Mouse (Mus musculus) urinary bladder, postnatal 36 days (tissue): ENCODE data around the gene Brd3.

Experiments
- DNase-seq, 2 experiments: peaks; one replicate each; pipeline ENCODE4 v3.0.0; 2022; ENCODE audit warnings: low spot score in 2 of 2, mixed read lengths in 1 of 2

The Brd3 gene

DNA sequence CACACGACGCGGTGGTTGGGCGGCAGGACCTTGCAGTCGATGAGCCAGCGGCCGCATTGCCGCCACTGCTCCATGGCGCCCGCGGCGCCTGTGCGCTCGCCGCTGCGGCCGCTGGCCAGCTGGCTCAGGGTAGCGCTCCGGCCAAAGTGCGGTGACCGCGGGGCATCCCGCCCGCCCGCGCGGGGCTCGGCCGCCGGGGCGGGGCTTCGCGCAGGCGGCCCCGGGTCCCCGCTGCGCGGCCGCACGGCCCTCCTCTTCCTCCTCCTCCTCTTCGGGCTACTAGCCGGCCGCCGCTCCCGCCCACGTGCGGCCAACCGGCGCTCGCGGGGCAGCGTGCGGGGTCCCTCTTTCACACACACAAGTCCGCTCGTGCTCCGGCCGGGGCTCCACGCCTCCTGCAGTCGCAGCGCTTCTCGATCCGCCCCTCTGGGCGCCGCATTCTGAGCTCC is 81.0 kb downstream of the Brd3 start:
- DNase-seq, result peak in 1 of 2 experiments; percentile 52

DNA sequence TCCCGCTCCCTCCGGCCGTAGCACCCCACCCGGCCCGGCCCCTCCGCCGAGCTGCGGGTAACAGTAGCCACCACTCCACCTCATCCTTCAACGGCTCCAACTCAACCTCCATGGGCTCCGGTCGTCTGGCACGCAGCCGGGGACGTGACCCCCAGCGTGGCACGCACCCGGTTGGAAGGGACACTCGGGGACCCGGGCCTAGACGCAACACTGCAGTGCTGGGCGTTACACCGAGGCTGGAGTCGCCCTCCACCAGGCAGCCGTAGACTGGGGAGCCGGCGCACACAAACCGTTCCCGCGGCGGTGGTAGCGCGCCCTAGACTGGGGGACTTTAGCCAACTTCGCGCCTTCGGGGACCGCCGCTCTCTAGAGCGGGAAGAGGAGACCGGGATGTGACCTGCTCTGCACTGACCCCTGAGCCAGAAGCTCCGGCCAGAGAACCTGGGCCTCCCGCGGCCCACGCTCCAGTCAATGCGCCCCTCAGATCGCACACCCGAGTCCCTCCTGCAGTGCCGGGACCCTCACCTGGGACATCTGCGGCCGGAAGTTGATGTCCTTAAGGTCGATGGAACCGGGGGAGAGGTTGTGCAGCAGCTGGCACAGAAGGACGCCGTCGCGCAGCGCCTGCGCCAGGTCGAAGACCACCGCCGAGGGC is 81.6 kb downstream of the Brd3 start:
- no peak for DNase-seq

DNA sequence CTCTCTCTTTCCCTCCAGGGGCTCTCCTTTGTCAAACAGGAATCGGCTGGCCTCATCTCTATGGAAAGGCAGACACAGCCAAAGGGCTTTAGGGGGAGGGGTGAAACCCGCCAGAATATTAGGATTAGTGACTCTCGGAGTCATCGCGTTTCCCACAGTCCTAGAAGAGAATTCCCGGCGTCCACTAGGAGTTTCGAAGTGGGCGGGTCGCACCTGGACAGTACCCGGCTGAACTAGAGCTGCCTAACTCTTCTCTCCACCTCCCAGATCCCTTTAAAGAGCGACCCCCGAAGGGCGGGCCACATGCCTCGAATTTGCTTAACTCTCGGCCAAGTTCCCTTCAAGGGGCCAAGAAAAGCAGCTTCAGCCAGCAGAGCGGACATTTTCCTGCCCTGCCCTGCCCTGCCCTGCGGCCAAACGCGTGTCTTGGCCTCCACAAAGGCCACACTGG is 82.3 kb downstream of the Brd3 start:
- DNase-seq, result no peak

DNA sequence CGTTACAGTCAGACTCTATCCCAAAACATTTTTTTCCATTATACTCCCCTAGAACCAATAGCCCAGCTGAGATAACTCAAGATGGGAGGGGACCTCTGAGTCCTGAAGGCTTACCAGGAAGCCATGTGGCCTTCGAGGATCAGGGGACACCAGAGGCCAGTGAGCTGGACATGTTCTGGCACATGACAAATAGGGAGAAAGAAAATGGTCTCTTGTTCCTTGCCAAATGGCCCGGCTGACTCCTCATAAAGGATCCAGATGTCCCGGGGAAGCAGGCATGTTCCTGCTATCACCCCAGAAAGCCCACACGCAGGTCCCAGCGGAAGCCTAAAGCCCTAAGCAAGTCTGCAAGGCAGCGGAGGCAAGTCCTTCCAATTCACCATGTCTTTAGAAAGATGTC is 83.9 kb downstream of the Brd3 start:
- DNase-seq, result no peak

DNA sequence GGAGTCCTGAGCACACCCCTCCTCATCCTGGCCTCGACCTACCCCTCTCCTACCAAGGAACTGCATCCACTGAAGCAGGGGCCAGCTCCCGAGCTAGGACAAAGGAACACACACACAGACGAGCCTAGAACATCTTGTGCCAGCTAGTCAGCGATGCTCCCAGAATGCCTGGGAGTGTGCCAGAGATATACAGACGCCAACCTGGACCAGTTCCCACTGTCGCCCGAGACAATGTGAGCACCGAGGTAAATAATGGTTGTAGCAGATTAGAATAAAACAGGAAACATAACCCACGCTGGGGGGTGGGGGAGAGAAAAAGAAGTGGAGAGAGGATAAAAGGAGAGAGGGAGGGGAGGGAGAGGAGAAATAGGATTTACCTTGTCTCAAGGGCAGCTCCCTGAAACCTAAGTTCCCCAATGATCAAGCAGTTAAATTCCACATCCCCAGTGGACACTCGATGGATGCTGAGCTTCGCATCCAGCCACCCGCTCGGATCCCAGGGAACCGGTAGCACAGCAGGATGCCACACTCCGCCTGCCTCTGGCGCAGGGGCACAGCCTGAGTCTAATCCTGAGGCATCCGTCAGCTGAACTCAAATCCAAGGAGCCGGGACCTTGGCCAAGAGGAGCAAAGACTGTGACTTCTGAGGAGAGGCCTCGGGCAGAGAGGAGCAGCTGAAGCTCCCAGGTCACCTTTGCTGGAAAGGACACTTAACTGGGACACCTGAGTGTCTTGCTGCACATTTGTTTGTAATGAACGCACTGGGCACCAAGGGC is 86.0 kb downstream of the Brd3 start:
- DNase-seq, result no peak

DNA sequence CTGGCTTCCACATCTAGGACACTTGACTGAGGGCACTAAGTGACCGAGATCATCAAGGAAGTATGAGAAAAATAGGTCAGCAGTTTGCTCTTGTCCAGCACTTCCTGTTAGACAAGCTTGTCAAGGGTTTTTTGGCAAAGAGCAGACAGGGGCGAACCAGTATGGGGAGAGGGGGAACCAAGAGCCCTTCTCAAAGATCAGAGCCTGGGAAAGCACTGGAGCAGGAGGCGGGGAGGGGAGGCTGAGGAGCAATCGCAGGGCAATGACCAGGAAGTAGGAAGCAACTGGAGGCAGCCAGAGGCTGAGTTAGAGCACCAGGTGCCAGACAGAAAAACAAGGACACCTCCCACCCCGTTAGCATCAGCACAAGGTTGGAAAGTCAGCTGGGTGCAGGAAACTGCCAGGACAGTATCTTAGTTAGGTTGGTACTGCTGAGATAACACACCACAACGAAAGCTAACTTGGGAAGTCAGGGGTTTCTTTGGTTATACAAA is 88.8 kb downstream of the Brd3 start:
- DNase-seq, result peak in 1 of 2 experiments; percentile 65

DNA sequence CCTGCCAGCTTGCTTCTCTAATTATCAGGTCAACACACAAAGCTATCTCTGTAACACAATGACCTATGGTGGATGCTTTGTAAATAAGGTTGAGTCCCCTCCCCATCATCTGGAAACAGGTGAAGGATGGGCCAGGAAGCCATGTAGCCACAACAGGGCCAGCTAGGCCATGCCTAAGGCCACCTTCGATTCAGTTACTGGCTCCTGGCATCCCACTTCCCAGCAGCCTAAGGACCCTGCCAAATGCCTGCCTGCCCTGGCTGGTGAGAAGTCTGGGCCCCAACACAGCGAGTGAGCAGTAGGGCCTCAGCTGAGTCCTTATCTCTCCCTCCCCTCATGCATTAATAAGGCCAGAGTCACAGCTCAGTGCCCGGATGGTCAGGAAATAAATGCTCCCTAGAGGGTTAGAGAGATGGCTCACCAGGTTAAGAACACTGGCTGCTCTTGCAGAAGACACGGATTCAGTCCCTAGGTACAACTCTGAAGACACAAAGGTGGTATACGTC is 89.8 kb downstream of the Brd3 start:
- no peak for DNase-seq

DNA sequence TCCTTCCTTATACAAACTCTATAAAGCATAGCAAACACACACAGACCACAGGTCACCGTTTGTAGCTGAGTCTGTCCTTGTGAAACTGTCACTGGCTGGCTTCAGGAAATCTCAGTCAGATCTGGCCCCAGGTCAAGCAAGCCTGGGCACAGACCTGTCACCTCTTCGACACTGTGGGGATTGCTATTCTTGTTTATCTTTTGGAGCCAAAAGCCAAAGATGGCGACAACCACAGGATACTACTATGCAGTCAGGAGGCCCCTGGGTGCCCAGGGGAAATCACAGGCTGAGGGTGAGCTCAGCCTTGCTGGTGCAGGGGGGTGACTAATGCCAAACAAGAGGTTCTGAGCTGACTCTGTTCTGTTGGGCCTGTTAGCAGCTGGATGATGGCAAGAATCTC is 91.0 kb downstream of the Brd3 start:
- peak; percentile 61 to 73 for DNase-seq

DNA sequence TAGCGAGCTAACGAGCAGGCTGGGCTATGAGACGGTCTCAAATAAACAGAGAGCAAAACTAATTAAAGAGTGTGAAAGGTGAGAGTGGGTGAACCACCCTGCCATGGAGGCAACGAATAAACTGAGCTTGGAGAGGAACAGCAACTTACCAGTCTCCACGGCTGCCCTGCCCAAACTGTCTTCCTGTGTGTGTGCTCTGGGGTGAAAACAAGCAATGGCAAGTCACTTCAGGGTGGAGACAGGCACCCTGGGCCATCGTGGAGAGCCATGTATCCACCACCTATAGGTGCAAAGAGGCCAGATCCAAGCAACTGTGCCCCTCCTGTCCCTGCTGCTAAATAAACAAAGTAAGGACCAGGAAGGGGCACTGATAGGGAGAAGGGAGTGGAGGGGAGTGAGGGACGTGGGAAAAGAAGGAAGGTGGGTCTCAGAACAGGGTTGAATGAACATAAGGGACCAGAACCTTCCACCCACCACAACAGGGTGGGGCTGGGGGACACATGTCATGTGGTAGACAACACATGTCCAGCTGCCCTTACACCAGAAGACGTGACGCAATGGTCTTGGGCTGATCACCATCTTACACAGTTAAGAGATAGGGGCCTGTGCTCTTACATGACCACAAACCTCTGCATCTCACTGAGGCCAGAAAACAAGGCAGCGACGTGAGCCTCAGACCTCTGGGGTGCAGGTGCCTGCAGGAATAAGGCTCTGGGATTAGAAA is 92.2 kb downstream of the Brd3 start:
- no peak for DNase-seq

DNA sequence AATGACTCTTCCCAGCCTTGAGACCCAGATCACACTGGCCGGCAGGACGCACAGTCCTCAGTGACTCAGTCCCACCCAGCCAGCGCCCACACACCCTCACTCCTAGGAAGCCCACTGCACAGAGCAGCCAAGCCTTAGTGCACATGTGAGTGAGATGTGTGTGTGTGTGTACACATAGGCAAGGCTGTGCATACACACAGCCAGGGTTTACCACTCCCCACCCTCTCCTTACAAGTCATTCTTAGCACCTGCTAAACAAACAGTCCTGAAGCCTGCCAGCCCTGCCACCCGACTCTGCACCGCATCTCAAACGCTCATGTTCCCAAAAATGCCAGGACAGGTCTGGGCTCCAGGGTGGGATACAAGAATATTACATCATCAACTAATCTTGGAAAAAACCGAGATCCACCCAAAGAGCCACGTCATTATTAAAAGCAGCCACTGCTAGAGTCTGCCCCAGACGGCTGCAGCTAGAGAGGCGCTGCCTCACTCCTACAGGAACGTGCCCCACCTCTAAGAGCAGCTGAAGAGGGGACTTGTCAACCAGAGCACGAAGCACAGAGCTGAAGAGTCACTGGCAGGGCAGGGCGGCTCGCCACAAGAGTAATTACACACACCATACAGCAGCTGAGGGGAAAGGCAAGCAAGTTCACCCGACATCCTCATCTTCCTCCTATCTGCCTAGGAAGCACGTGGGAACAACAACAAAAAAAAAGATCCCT is 93.4 kb downstream of the Brd3 start:
- DNase-seq, result no peak

DNA sequence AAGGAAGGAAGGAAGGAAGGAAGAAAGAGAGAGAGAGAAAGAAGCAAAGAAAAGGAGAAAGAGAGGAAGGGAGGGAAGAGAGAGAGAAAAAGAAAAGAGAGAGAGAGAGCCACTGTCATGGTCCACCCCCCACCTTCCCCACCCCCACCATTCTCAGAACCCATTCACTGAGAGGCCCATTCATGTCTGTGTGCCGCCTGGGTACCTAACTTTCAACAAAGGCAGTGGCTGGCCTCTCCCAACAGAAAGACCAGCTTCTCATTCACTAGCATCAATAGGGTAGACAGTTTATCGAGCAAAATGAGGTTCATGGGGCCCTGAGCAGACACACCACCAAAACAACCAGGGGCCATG is 93.9 kb downstream of the Brd3 start:
- DNase-seq, result no peak

DNA sequence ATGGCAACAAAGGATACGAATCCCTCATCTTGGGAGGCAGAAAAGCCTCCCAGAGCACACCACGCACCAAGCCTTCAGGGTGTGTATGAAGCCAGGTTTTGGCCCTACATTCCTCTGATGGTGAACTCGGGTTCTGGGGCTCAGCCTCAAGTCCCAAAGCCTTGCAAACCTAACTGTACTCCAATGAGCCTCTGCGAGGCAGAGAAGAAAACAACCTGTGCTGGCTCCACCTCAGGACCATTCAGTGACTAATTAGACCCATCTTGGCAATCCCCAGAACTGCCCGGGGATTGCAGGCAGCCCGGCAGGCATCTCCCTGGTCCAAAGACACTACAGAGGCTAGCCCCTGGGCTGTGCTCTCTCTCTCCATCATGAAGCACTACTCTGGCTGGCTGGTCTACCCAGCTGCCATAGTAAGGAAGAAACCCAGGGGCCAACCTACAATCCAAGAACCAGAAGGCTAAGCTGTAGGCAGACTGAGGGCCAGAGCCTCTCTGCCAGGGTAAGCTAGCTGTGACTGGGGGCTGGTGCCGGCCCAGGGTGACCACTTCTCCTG is 95.1 kb downstream of the Brd3 start:
- DNase-seq, result no peak

DNA sequence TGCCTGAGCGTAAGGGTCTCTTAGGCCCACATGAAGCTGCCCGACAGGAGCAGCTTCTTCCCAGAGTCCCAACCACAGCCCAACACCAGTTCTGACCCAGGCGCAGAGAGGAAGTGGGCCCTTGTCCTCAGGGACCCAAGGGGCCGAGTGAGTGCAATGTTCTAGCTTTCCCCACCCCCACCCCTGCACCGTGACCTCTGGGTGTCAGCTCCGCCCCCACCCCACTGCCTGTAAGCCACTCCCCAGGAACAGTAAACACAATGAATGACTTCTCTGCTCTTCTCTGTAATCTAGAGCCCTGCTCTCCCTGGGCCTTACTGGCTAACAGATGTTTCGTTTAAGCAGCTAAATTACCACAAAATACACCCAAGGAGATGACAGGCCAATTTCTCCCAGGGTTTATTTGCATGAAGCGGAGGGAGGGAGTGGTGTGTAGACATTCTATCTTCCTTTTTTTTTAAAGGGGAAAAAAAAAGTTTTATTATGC is 95.7 kb downstream of the Brd3 start:
- no peak for DNase-seq

DNA sequence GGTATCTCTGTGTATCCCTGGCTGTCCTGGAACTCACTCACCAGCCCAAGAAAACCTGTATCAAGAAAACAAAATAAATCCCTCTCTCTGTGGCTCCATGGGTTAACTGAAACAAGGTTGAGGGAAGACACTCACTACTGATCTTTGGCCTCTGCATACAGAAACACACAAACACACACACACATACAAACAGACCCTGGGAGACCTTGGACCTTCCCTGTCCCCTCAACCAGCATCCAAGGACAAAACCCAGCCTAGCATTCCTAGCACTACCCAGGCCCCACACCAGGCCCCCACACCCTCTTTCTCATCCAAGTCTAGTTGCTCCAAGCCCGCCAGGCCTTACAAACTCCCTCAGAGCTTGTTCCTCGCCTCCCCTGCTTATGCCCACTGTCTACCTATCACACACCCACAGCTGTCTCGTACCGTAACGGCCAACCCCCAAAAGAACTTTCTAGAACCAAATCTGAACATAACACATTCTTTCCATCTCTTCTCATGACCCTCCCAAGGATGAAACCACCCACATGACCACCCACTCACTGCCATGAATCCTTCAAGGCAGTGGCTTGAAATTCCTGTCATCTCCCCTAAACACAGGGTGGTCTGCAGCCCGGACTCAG is 96.8 kb downstream of the Brd3 start:
- no peak for DNase-seq

DNA sequence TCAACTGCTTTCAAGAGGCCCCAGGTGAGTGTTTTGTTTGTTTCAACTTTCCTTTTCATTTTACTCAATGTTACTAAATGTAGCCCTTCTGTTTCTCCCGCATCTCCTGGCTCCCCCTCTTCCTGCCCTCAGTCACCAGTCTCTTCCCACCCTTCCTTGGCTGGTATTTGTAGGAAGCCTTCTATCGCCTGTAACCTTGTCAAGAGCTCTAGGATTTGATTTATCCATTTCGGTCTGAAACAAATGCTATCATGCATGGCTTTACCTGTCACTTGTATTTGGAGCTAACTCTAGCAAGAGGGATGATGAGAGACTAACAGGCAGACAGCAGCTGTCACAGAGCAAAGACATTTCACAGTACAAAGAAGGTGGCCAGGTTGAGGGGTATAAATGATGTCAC is 99.3 kb downstream of the Brd3 start:
- no peak for DNase-seq

DNA sequence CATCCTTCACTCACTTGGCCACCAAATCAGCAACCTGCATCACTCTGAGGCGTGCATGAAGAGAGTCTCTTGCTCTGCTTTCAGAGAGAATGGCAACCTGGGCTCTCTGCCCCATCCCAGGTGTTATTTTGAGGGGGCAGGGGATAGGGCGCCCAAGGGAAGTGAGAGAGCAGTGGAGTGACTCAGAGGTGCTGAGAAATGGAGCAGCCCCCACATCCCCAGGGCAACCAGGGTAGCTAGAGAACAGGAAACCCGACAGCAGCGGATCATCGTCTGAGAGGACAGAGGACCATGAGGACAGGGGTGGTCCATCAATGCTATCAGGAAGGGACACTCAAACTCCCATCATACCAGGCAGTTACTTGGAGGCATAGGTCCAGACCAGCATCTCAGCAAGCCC is 100.5 kb downstream of the Brd3 start:
- DNase-seq, result no peak

DNA sequence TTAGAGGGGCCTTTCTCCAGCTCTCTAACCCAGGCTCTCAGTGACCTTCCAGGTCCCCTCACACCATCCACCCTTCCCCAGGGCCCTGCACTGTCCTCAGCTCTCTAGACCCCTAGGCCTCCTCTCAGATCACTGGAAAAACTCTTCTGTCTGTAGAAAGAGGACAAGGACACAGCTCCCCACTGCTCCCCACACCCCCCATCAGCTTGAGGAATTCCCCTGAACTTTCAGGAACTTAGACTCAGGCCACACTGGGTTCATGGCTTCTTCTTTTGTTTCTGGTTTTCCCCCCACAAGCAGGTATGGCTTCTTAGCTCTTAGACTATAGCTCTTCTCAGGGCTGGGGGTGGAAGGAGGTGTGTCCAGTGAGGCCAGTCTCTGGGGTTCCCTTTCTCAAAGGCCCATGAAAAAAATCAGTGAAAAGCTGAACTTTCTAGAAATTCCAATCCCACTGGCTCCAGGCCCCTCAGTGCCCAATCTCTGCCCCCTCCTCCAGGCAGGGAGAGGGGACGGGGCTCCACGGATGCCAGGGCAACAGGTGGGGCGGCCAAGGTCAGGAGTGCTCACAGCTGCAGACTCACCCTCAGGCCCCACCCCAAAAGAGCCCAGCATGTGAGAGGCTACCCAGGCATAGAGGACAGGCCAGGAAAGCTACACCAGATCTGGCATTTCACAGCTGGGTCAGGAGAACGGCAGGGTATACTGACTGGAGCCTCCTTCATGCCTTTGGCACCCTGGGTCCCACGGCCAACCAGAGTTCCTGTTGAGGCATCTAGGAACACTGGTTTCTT is 102.2 kb downstream of the Brd3 start:
- no peak for DNase-seq

DNA sequence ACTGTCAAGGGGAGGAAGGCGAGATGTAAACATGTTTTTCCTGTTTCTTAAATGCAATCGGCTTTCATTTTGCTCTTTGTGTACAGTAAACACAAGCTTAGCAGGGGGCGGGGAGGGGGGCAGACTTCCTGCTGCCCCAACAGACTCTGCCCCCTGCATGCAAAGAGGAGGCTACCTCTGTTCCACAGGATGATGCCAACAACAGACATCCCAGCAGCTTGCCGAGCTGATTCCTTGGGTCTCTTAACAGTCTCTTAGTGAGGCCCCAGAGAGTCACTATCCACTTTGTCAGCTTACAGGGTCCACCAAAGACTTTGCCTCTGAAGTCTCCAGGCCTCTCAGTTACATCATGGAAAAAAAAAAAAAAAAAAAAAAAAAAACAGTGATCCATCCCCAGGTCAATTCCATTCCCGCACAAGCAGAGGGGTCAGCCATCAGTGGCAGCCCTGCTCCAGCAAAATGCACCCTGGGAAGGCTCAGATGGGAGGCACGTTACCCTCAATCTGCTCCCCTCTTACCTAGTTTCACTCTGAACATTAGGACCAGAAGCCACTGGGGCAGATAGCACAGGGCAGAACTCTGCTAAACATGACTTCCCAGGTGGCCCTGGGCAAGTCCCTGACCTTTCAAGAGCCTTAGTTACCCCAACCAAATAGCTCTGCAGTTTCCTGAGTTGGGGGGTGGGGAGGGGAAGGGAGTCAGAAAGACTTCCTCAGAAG is 102.9 kb downstream of the Brd3 start:
- DNase-seq, result no peak

DNA sequence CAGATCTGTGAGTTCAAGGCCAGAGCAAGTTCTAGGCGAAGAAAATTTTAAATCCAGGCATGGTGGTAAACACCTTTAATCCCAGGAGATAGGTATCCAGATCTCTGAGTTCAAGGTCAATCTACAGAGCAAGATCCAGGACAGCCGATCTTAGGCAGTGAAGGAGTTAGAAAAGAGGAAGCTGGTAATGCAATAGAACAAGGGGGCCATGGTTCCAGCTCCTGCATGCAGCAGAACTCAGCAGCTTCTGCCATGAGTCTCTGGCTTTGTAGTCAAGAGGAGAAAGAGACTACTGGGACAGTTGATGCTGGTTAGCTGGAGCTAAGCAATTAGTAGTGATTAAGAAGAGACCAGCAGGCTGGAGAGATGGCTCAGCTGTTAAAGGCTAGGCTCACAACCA is 105.9 kb downstream of the Brd3 start:
- DNase-seq, result no peak
